Mouse (Mus musculus) ZHBTc4 (cell line): ENCODE data around the gene Casq1.

Experiments used
- DNase-seq: peaks from one replicate; pipeline ENCODE4 v3.0.0-alpha.2; 2011; ENCODE audit warnings: low read depth, low spot score

Gene Casq1

GRCm38 (mm10) chr1:172183056-172183455 lies 36.6 kb downstream of the Casq1 start:
- DNase-seq = no peak

GRCm38 (mm10) chr1:172181777-172182176 lies 37.9 kb downstream of the Casq1 start:
- DNase-seq = no peak

GRCm38 (mm10) chr1:172180881-172181280 lies 38.8 kb downstream of the Casq1 start:
- no peak for DNase-seq

- no peak for DNase-seq
Measured at GRCm38 (mm10) chr1:172179102-172179501, 40.6 kb downstream of the Casq1 start.

- no peak for DNase-seq
Measured at GRCm38 (mm10) chr1:172177791-172178190, 41.9 kb downstream of the Casq1 start.

GRCm38 (mm10) chr1:172173181-172173580 lies 46.5 kb downstream of the Casq1 start:
- DNase-seq = no peak

- no peak for DNase-seq
Measured at GRCm38 (mm10) chr1:172172381-172172780, 47.3 kb downstream of the Casq1 start.

- no peak for DNase-seq
Measured at GRCm38 (mm10) chr1:172169809-172170208, 49.9 kb downstream of the Casq1 start.

GRCm38 (mm10) chr1:172167911-172168310 lies 51.8 kb downstream of the Casq1 start:
- no peak for DNase-seq

GRCm38 (mm10) chr1:172162959-172163358 lies 56.7 kb downstream of the Casq1 start:
- no peak for DNase-seq

GRCm38 (mm10) chr1:172162009-172162408 lies 57.7 kb downstream of the Casq1 start:
- DNase-seq = peak; percentile 46

- DNase-seq = no peak
Measured at GRCm38 (mm10) chr1:172160508-172160907, 59.2 kb downstream of the Casq1 start.

- no peak for DNase-seq
Measured at GRCm38 (mm10) chr1:172159970-172160369, 59.7 kb downstream of the Casq1 start.
